Mouse (Mus musculus) layer of hippocampus, postnatal 25 days (tissue): ENCODE measurements around the gene Rrm2. TPM values are rescaled to one million over a fixed set of nuclear protein-coding genes. Genes with fewer than 3 reads are reported as not detected.
A peak's percentile ranks its signal among the peaks of the same experiment; 100 is the strongest.
"Not testable (repeated sequence)": the region's sequence is repeated elsewhere in the genome, so short reads cannot be mapped to it uniquely, and the experiment has no call there.

Source experiments
- DNase-seq, 2 experiments: peaks; one replicate each; pipeline ENCODE4 v3.0.0; 2022; ENCODE audit warnings: mixed read lengths in 2 of 2, low spot score in 1 of 2; ENCODE audit errors: extremely low spot score in 1 of 2
- total RNA-seq, 2 experiments: library from RNA; stranded (reverse); gene quantifications; 2 replicates each; pipeline ENCODE4 v1.2.3; 2021

The Rrm2 gene
- total RNA-seq = 1 to 10 TPM; 2.6 to 3.5 TPM

- DNase-seq = peak; percentile 87 to 93
These were observed at the start of gene Rrm2 for GRCm38 (mm10) chr12:24707954-24708823. Rrm2 (plus strand) TSS chr12:24708241.

- DNase-seq = no peak
These were observed 49.0 kb upstream of the Rrm2 start for GRCm38 (mm10) chr12:24658998-24659397.

GRCm38 (mm10) chr12:24659923-24660322 lies 48.1 kb upstream of the Rrm2 start:
- DNase-seq = no peak

GRCm38 (mm10) chr12:24661100-24661499 lies 46.9 kb upstream of the Rrm2 start:
- DNase-seq = no peak

- no peak for DNase-seq
These were observed 45.9 kb upstream of the Rrm2 start for GRCm38 (mm10) chr12:24662131-24662530.

GRCm38 (mm10) chr12:24680096-24680491 lies 27.9 kb upstream of the Rrm2 start:
- no peak for DNase-seq

- peak; percentile 40 to 44 for DNase-seq
These were observed 27.4 kb upstream of the Rrm2 start for GRCm38 (mm10) chr12:24680492-24681285.

- DNase-seq = no peak
These were observed 26.6 kb upstream of the Rrm2 start, which contains the start of gene Cys1 for GRCm38 (mm10) chr12:24681286-24682023. Cys1 (minus strand) TSS chr12:24681813.

GRCm38 (mm10) chr12:24682563-24682962 lies 25.5 kb upstream of the Rrm2 start:
- no peak for DNase-seq

GRCm38 (mm10) chr12:24683461-24683860 lies 24.6 kb upstream of the Rrm2 start:
- DNase-seq = no peak

- DNase-seq = no peak
These were observed 21.9 kb upstream of the Rrm2 start for GRCm38 (mm10) chr12:24686038-24686695.

GRCm38 (mm10) chr12:24686696-24687346 lies 21.2 kb upstream of the Rrm2 start:
- no peak for DNase-seq

- no peak for DNase-seq
These were observed 17.7 kb upstream of the Rrm2 start for GRCm38 (mm10) chr12:24690351-24690750.

GRCm38 (mm10) chr12:24696500-24697483 lies 11.2 kb upstream of the Rrm2 start:
- peak; percentile 72 to 94 for DNase-seq

GRCm38 (mm10) chr12:24697484-24698204 lies 10.4 kb upstream of the Rrm2 start:
- DNase-seq = no peak

- DNase-seq = no peak
These were observed 9.5 kb upstream of the Rrm2 start for GRCm38 (mm10) chr12:24698514-24698913.

- DNase-seq = no peak
These were observed 8.5 kb upstream of the Rrm2 start for GRCm38 (mm10) chr12:24699578-24699977.

GRCm38 (mm10) chr12:24701621-24702020 lies 6.4 kb upstream of the Rrm2 start:
- DNase-seq = not testable (repeated sequence)
